Mouse (Mus musculus) lung, postnatal 14 days (tissue): ENCODE measurements around the gene Ggcx.
A peak's percentile ranks its signal among the peaks of the same experiment; 100 is the strongest.
"Not testable (repeated sequence)": the region's sequence is repeated elsewhere in the genome, so short reads cannot be mapped to it uniquely, and the experiment has no call there.

Experiments used
- DNase-seq: peaks from one replicate; pipeline ENCODE4 v3.0.0; 2021

Gene Ggcx

DNA sequence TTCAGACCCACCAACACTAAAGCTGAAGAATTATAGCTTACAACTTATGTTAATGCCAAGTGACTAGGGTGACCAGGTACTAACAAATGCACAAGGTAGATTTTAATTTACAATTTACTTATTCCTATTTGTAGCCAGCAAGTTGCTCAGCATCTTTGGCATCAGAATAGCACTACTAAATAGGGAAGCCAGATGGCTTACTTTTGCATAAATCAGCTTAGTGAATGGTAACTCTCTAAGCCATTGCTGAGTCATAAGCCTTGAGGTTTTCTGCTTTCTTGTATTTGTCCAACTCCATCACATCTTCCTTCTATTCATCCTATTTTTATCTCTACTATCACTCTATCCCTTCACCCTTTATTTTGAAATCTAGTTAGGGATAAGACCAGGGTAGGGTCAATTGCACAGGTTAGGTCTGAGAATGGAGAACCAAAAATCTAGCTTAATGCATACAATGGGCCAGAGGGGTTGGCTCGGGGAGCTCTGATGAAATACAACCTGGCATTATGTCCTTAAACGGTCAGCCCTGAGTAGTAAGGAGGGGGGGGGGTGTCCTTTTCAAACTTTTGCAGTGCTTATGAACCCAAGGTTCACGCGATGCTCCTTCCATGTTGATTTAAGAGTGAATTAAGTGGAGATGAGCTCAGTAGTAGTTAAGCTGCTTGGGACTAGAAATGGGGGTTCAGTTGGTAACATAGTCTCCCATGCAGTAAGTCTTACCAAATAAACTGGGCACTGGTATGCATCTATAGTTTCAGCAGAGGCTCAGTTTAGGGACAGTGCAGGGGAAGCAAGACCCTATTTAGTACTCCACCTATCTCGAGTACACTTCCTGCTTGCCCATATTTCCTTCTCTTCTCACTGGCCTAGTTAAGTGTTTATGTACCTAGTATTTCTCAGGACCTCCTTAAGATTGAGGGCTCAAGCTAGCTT lies 17.1 kb downstream of the Ggcx start:
- DNase-seq, result no peak

- no peak for DNase-seq
Measured at GRCm38 (mm10) chr6:72432153-72432552, 18.0 kb downstream of the Ggcx start.

DNA sequence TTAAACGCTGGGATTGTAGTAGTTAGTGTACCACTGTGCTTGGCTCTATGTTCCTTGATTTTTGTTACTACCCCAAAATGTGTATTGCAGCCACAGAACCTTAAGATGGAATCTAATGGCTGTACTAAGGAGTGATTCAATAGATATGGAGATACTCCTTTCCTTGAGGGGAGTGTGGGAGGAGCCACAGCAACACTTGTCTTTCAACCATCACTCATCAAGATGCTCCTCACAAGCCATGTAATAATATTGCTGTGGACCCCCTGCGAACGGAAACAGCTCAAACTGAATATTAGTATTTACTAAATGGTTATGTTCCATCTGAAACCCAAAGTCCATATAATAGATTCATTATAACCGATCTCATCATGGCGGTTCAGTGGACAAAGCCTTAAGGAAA lies 24.1 kb downstream of the Ggcx start:
- no peak for DNase-seq

DNA sequence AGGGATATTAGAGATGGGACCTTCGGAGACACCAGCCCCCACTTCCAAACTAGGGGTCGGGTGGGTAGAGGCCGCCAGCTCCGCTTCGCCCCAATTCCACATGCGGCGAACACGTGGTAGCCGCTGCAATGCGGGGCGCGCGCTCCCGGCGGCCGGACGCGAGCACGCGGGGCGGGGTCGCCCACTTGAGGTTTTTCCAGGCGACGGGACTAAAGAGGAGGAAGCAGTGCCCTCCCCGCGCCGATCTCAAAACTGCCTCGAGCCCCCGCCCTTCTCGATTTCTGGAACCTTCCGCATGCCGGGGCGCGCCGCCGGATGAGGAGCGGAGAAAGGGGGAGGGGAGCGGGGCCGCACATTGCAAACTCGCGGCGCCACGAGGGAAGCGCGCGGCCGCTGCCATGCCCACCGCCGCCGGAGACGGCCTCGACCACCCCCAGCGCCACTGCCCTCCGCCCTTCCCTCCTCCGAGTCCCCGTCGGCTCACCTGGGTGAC lies 24.8 kb downstream of the Ggcx start:
- peak; percentile 93 for DNase-seq

DNA sequence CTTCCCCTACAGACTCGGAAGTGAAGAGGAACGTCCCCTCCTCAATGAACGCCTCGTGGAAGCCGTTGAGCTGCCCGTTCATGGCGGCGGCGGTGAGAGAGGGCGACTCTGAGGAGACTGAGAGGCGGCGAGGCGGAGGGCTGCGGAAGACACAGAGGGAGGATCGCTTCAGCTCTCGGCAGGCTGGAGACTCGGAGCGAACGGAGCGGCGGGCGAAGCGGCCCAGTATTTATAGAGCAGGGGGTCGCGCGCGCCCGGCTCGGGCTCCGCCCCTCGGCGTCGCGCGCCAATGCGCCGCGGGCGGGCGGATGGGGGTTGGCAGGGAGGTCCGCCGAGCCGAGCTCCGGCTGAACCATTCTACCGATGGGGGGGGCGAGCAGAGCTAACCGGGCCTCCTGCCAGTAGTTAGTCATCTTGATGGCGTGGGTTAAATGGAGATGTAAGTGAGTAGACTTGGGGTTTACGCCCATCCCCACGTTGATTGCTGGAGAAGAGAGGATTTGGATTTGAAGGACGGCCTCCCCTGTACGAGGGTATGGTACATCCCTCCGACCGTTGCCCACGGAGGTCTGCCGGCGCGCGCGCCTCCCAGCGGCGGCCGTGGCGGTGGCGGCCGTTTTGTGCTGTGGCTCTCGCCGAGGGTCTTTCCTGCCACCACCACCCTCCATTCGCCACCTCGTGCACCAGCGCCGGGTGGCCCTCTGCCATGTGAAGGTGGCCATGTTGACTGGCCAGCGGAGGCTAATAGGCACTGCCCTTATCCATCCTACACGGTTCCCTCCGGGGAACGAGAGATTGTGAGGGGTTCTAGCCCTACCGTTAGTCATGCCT lies 25.5 kb downstream of the Ggcx start, which contains the start of gene Mat2a:
TSS of gene Mat2a (minus strand) at position 204 of the 831 bp plus-strand sequence.
- peak; percentile 93 for DNase-seq

- no peak for DNase-seq
Measured at GRCm38 (mm10) chr6:72440186-72440990, 26.3 kb downstream of the Ggcx start.

DNA sequence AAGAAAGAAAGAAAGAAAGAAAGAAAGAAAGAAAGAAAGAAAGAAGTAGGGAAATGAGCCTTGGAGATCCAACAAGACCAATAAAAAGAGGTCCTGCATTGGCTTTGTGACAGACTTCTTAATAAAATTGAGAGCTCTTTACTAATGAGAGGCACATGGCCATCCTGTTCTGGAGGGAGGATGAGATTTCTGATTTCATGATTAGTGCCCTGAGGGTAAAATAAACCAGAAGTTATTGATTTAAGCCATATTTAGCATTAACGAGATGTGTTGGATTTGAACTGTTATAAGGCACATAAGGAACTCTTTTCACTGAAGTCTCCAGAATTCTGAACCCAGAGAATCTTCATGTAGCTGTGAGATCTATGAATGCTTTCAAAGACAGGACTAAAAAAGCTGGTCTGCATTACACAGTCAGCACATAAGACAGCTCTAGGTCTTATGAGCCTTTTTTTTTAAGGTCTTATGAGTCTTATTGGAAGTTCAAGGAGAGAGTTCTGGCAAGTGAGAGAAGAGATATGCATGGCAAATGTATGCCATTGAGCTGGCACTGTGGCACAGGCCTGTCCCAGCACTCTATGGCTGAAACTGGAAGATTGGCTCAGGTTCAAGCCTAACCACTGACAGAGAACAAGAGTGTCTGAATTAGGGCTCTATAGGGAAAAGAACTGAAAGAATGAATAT lies 29.0 kb downstream of the Ggcx start:
- no peak for DNase-seq

- DNase-seq, result no peak
Measured at GRCm38 (mm10) chr6:72445011-72445410, 30.9 kb downstream of the Ggcx start.

DNA sequence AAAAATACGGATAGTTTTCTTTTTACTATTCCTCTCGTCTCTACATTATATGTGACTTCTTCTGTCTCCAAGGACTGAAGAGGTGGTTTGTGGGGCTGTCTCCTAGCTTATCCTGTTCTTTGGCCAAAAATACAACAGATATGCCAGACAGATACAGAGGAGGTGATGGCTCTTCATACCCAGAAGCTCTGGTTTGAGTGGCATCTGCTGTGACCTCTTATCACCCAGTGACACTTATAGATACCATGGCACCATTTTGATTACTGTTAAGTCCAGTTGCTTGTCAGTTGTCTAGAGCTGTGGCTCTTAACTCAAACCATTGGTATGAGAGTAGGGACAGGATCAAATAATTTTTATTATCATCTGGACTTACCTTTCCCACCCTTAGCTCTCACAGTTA lies 33.4 kb downstream of the Ggcx start:
- no peak for DNase-seq

DNA sequence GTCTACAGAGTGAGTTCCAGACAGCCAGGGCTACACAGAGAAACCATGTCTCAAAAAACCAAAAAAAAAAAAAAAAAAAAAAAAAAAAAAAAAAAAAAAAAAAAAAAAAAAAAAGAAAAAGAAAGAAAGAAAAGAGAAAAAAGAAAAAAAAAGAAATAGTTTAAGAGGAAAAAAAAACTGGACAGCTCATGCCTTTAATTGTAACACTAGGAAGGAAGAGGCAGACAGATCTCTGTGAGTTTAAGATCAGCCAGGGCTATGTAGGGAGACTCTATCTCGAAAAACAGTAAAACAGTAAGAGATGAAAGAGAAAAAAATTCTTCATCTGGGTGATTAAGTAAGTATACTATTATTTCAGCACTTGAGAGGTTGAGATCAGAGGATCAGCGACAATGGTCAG lies 37.7 kb downstream of the Ggcx start:
- DNase-seq, result not testable (repeated sequence)

DNA sequence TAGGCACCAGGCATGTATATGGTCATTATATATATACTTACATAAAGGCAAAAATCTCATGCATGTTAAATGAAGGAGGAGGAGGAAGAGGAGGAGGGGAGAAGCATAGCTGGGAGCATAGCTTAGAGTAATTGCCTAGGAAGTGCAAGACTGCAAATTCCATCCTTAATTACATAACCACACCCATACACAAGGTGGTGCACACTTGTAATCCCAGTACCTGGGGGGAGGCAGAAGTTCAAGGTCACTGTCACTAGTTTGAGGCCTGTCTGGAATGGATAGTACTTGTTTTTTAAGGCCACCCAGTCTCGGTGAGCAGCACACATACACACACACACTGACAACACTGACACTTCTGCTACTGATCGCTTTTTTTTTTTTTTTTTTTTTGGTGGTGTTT lies 38.2 kb downstream of the Ggcx start:
- DNase-seq, result no peak

DNA sequence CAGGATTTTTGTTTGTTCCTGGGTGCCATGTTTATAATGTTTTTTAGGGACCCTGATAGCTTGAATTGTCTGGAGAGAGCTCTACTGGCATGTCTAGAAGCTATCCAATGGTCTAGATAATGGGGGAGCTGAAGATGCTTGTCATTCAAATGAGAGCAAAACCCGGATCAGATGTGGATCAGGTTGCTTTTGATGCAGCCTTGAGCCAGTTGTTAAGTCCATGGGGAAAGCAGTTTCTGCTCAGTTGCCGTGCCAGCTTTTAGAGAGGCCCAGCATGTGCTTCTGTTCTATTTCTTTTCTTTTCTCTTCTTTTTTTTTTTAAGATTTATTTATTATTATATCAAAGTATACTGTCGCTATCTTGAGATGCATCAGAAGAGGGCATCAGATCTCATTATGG lies 39.5 kb downstream of the Ggcx start:
- DNase-seq, result no peak

GRCm38 (mm10) chr6:72454072-72454746 lies 40.1 kb downstream of the Ggcx start:
- no peak for DNase-seq

- no peak for DNase-seq
Measured at GRCm38 (mm10) chr6:72454833-72455373, 40.8 kb downstream of the Ggcx start.

DNA sequence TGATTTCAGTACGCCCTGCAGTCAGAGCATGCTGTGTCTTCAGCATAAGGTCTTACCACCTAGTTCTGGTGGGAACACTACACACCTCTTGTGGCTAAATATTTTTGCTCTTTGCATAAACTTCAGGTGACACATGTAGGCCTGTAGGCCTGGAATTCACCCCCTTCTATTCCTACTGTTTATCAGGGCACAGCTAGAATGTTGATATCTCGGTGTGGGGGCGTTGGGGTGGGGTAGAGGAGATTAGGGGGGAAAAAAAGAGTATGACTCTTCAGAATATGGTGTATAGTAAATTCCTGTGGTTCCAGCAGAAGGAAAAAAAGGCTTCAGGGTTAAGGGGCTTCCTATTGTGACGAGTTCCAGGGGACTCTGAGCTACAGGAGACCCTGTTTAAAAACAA lies 42.5 kb downstream of the Ggcx start:
- no peak for DNase-seq

GRCm38 (mm10) chr6:72458418-72458817 lies 44.3 kb downstream of the Ggcx start:
- no peak for DNase-seq

- DNase-seq, result no peak
Measured at GRCm38 (mm10) chr6:72458921-72459320, 44.8 kb downstream of the Ggcx start.

GRCm38 (mm10) chr6:72460036-72460801 lies 46.1 kb downstream of the Ggcx start:
- no peak for DNase-seq

DNA sequence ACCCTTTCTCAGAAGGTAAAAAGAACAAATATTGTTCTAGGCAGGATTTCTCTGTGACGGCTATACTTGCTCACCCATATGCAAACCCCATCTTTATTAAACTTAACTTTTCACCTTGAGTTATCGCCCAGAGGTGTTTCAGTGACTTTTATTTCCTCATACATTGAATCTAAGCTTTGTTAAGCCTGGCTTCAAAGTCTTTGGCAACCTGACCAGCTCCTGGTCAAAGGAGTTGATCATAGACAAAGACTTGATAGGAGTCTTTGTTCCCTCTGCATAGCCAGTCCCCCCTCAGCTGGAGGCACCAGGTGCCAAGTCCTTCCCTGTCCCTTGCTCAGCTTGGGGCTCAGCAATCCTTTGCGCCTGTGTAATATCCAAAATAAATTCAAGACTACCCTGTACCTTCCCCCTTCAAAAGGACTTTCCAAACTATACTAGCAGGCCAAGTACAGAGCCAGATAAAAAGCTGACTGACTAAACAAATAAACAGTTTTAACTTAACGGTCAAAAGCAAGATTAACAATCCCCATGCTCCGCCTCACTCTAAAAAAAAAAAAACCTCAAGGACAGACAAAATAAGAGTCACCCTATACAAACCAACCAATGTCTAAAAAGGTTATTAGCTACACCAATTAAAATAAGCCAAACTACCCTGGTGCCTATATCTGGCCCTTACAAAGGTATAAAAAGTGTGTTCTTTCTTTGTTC lies 48.6 kb downstream of the Ggcx start:
- DNase-seq, result not testable (repeated sequence)
